Mouse (Mus musculus): Measurements from ENCODE around the gene Zfp385b. TPM values are rescaled to one million over a fixed set of nuclear protein-coding genes. Genes with fewer than 3 reads are reported as not detected.

Zfp385b gene
- polyA plus RNA-seq, 1 experiment from 2014 or later = 9.6 TPM

DNA sequence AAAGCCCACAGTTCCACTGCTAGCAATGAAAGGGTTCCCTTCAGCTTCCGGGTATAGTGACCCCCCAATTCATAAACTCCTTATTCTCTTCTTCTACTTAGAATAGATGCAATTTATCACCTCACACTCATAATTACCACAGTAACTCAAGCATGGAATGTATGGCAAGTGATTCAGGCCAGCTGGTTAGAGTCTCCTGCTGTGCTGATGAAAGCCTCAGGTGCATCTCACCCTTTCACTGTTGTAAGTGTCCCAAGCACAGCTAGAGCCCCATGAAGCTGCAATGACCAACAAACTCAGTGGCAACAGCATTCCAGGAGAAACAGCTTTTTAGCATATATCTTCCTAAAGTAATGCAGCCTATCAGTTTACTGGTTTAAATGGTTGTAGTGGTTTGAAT is 235.9 kb downstream of the Zfp385b start:
- Histone ChIP-seq H3K4me2 (ENCODE audit: low read length) (no peak overlapping the region), H3K36me3 (ENCODE audit: control insufficient read depth, insufficient read depth, low read length) (no peaks in the 10 kb centered on the region), H3K27ac (replicated peaks; ENCODE audit: low read depth, low read length) (no peak overlapping the region), H3K9me3 (ENCODE audit: control insufficient read depth, low read length) (peaks cover 4% of the 10 kb centered on the region; the same call in 1 of the 2 replicates), H3K4me1 (ENCODE audit: control insufficient read depth, insufficient read depth, low read length) (no peaks in the 10 kb centered on the region), H3K27me3 (ENCODE audit: control insufficient read depth, insufficient read depth, low read length) (no peaks in the 10 kb centered on the region), H3K4me3 (replicated peaks; ENCODE audit: low read depth, low read length) (no peak overlapping the region), H3K9ac (replicated peaks; ENCODE audit: low read length) (no peak overlapping the region)
- WGBS = 71% methylated on average over 1 of the region's 1 CpGs
- DNase-seq (no peak), ATAC-seq (ENCODE audit: low FRiP score, low TSS enrichment) (no peak)

DNA sequence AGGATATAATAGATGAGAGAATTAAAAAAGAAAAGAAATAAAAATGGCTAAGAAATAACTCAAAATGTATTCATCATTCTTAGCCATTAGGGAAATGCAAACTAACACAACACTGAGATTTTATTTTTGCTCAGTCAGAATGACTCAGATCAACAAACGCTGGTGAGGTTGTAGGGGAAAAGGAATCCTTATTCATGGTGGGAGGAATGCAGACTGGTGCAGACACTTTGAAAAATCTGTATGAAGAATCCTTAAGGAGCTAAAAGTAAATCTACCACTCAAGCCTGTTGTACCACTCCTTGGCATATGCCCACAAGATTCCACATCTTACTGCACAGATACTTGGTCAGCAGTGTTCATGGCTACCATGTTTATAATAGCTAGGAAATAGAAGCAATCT is 242.9 kb downstream of the Zfp385b start:
- H3K27me3 ChIP-seq (ENCODE audit: control insufficient read depth, insufficient read depth, low read length) = no peaks in the 10 kb centered on the region
- ATAC-seq (ENCODE audit: low FRiP score, low TSS enrichment) (no peak), DNase-seq (no peak)
- no peak overlapping the region for H3K4me2 ChIP-seq (ENCODE audit: low read length)
- 93% methylated on average over 1 of the region's 1 CpGs for WGBS
- no peaks in the 10 kb centered on the region for H3K36me3 ChIP-seq (ENCODE audit: control insufficient read depth, insufficient read depth, low read length)
- no peak overlapping the region for H3K4me3 ChIP-seq (replicated peaks; ENCODE audit: low read depth, low read length)
- no peaks in the 10 kb centered on the region for H3K9me3 ChIP-seq (ENCODE audit: control insufficient read depth, low read length)
- H3K4me1 ChIP-seq (ENCODE audit: control insufficient read depth, insufficient read depth, low read length) = no peaks in the 10 kb centered on the region
- no peak overlapping the region for H3K9ac ChIP-seq (replicated peaks; ENCODE audit: low read length)
- no peak overlapping the region for H3K27ac ChIP-seq (replicated peaks; ENCODE audit: low read depth, low read length)

DNA sequence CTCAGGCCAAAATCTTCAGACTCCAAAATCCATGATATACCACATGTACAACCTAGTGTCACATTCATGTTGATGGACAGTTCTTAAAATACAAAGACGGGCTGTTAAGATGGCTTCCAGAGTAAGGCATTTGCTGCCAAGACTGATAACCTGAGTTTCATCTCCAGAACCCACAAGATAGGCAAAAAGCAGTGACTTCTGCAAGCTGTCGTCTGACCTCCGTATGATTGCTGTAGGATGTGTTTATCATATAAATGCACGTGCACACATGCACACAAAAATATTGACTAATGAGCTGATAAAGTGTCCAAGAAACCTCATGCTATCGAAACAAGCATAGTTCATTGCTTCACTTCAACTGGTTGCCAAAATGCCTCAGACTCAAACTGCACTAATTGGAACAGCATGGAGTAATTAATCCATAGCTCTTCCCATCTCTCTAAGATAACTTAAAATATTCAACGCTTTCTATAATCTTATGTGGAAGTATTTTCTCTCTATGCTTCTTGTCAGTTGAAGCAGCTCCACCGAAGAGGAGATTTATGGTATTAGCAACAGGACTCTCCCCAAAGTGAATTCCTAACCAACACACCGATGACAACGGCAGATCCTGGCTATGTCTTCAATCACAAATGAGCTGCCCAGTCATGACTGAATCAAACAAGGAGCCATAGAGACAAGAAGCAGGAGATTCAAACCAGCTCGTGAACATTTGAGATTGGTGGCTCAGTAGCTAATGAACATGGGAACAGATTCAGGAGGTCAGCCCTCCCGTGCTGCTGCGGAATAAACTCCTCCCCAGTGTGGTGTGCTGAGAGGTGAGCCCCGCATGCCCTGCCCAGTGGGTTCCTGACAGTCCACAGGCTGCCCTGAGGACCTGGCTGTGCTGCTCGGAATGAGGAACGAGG is 251.7 kb downstream of the Zfp385b start:
- no peak overlapping the region for H3K4me2 ChIP-seq (ENCODE audit: low read length)
- H3K27me3 ChIP-seq (ENCODE audit: control insufficient read depth, insufficient read depth, low read length) = no peaks in the 10 kb centered on the region
- H3K9me3 ChIP-seq (ENCODE audit: control insufficient read depth, low read length) = no peaks in the 10 kb centered on the region
- H3K27ac ChIP-seq (replicated peaks; ENCODE audit: low read depth, low read length) = no peak overlapping the region
- no peaks in the 10 kb centered on the region for H3K4me1 ChIP-seq (ENCODE audit: control insufficient read depth, insufficient read depth, low read length)
- DNase-seq = no peak
- H3K9ac ChIP-seq (replicated peaks; ENCODE audit: low read length) = no peak overlapping the region
- ATAC-seq (ENCODE audit: low FRiP score, low TSS enrichment) = no peak
- 89% methylated on average over 15 of the region's 15 CpGs for WGBS
- no peak overlapping the region for H3K4me3 ChIP-seq (replicated peaks; ENCODE audit: low read depth, low read length)
- no peaks in the 10 kb centered on the region for H3K36me3 ChIP-seq (ENCODE audit: control insufficient read depth, insufficient read depth, low read length)

DNA sequence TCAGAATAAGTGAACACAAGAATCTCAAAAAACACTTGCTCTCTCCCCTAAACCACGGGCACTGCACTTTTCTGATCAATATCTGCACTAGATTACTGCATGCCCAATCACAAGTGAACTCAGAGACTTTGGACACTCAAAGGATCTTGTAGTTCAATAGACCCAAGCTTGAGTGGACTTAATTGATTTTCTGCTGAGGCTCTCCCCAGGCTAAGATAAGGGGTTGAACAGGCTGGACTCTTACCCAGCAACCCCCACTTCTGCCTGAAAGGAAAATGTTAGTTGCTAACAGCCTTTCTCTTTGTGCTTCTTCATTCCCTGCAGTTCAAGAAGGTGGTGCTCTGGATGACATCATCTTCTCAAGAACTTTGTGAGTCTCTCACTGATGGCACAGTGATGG is 255.7 kb downstream of the Zfp385b start:
- H3K4me2 ChIP-seq (ENCODE audit: low read length) = no peak overlapping the region
- no peaks in the 10 kb centered on the region for H3K4me1 ChIP-seq (ENCODE audit: control insufficient read depth, insufficient read depth, low read length)
- no peak for DNase-seq
- no peak overlapping the region for H3K27ac ChIP-seq (replicated peaks; ENCODE audit: low read depth, low read length)
- H3K9ac ChIP-seq (replicated peaks; ENCODE audit: low read length) = no peak overlapping the region
- ATAC-seq (ENCODE audit: low FRiP score, low TSS enrichment) = no peak
- no peak overlapping the region for H3K4me3 ChIP-seq (replicated peaks; ENCODE audit: low read depth, low read length)
- 55% methylated on average over 1 of the region's 1 CpGs for WGBS
- H3K36me3 ChIP-seq (ENCODE audit: control insufficient read depth, insufficient read depth, low read length) = no peaks in the 10 kb centered on the region
- H3K9me3 ChIP-seq (ENCODE audit: control insufficient read depth, low read length) = no peaks in the 10 kb centered on the region
- no peaks in the 10 kb centered on the region for H3K27me3 ChIP-seq (ENCODE audit: control insufficient read depth, insufficient read depth, low read length)

DNA sequence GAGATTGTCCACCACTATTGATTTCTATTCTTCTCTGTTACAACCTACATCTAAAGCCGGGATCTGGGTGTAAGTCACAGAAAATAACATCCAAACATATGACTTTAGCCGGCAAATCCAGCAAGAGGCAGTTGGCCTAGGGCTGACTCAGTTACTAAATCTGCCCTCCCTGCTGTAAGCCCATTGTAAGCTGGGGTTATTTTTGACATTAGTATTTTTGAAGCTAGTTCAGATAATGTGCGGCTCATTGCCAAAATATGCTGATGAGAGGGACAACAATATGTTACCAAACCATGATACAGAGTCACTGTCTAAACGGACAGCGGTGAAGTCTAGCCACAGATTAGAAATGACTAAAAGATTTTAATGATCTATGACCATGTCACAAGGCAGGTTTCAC is 257.5 kb downstream of the Zfp385b start:
- DNase-seq (no peak), ATAC-seq (ENCODE audit: low FRiP score, low TSS enrichment) (no peak)
- Histone ChIP-seq H3K36me3 (ENCODE audit: control insufficient read depth, insufficient read depth, low read length) (no peaks in the 10 kb centered on the region), H3K4me2 (ENCODE audit: low read length) (no peak overlapping the region), H3K27me3 (ENCODE audit: control insufficient read depth, insufficient read depth, low read length) (no peaks in the 10 kb centered on the region), H3K9me3 (ENCODE audit: control insufficient read depth, low read length) (no peaks in the 10 kb centered on the region), H3K4me1 (ENCODE audit: control insufficient read depth, insufficient read depth, low read length) (no peaks in the 10 kb centered on the region), H3K9ac (replicated peaks; ENCODE audit: low read length) (no peak overlapping the region), H3K4me3 (replicated peaks; ENCODE audit: low read depth, low read length) (no peak overlapping the region), H3K27ac (replicated peaks; ENCODE audit: low read depth, low read length) (no peak overlapping the region)
- 87% methylated on average over 5 of the region's 5 CpGs for whole genome bisulfite sequencing

DNA sequence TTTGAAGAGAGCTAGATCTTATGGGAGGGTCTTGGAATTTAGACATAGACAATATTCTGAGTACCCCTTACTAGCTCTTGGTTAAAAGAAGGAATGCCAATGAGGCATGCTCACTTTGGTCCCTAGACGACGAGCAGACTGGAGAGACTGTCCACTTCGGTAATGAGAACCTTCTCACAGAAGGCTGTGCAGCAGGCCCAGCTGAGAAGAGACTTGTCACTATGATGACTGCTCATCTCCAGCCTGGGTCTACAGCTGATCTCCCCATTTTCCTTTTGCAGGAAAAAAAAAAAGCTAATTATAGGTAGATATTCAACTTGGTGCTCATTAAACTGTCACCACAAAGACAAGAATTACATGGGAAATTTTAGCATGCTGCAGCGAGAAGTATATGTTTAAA is 262.5 kb downstream of the Zfp385b start:
- H3K9ac ChIP-seq (replicated peaks; ENCODE audit: low read length) = no peak overlapping the region
- ATAC-seq (ENCODE audit: low FRiP score, low TSS enrichment) (no peak), DNase-seq (no peak)
- no peak overlapping the region for H3K27ac ChIP-seq (replicated peaks; ENCODE audit: low read depth, low read length)
- no peaks in the 10 kb centered on the region for H3K36me3 ChIP-seq (ENCODE audit: control insufficient read depth, insufficient read depth, low read length)
- no peak overlapping the region for H3K4me2 ChIP-seq (ENCODE audit: low read length)
- no peaks in the 10 kb centered on the region for H3K9me3 ChIP-seq (ENCODE audit: control insufficient read depth, low read length)
- H3K4me1 ChIP-seq (ENCODE audit: control insufficient read depth, insufficient read depth, low read length) = no peaks in the 10 kb centered on the region
- WGBS = 85% methylated on average over 4 of the region's 4 CpGs
- H3K4me3 ChIP-seq (replicated peaks; ENCODE audit: low read depth, low read length) = no peak overlapping the region
- no peaks in the 10 kb centered on the region for H3K27me3 ChIP-seq (ENCODE audit: control insufficient read depth, insufficient read depth, low read length)

DNA sequence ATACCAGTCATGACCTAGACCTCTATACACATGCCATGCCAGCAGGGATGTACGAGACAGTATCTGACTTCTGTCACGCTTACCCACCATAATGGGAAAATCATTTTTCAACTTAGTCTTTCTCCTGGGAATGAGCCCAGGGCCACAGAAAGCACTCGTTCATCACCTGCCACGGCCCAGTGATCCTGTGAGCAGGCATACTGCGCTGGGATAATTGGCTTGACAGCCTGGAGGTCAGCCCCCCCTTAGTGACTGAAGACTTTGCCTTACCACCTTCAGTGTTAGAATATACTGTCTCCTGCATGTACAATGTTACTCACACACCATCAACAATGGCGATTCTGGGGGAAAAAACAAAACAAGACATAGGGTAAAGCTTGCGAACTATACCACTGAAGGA is 263.5 kb downstream of the Zfp385b start:
- no peak overlapping the region for H3K4me2 ChIP-seq (ENCODE audit: low read length)
- no peak for DNase-seq
- H3K4me3 ChIP-seq (replicated peaks; ENCODE audit: low read depth, low read length) = no peak overlapping the region
- H3K27ac ChIP-seq (replicated peaks; ENCODE audit: low read depth, low read length) = no peak overlapping the region
- H3K36me3 ChIP-seq (ENCODE audit: control insufficient read depth, insufficient read depth, low read length) = no peaks in the 10 kb centered on the region
- H3K9ac ChIP-seq (replicated peaks; ENCODE audit: low read length) = no peak overlapping the region
- ATAC-seq (ENCODE audit: low FRiP score, low TSS enrichment) = no peak
- H3K4me1 ChIP-seq (ENCODE audit: control insufficient read depth, insufficient read depth, low read length) = no peaks in the 10 kb centered on the region
- H3K27me3 ChIP-seq (ENCODE audit: control insufficient read depth, insufficient read depth, low read length) = no peaks in the 10 kb centered on the region
- H3K9me3 ChIP-seq (ENCODE audit: control insufficient read depth, low read length) = no peaks in the 10 kb centered on the region
- 48% methylated on average over 7 of the region's 7 CpGs for WGBS

DNA sequence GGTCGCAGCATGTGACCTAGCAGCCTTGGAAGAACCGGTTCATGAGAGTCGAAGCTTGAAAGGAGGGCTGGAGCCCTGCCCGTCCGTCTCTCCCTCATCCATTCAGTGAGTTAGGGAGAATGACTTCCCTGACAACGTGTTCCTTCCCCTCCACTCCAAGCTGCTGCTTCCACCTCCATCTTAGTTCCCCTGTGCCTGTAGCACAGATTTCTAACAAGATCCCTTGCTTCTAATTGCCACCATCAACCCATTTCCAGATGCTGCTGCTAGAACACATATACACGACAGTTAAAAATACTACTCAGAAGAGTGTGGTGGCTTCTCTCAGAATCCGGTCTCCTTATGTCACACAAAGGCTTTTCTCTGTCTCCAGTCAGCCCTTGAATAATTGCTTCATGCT is 266.8 kb downstream of the Zfp385b start:
- Histone ChIP-seq H3K4me1 (ENCODE audit: control insufficient read depth, insufficient read depth, low read length) (no peaks in the 10 kb centered on the region), H3K9me3 (ENCODE audit: control insufficient read depth, low read length) (no peaks in the 10 kb centered on the region), H3K4me2 (ENCODE audit: low read length) (no peak overlapping the region), H3K27ac (replicated peaks; ENCODE audit: low read depth, low read length) (no peak overlapping the region), H3K4me3 (replicated peaks; ENCODE audit: low read depth, low read length) (no peak overlapping the region), H3K9ac (replicated peaks; ENCODE audit: low read length) (no peak overlapping the region), H3K27me3 (ENCODE audit: control insufficient read depth, insufficient read depth, low read length) (no peaks in the 10 kb centered on the region), H3K36me3 (ENCODE audit: control insufficient read depth, insufficient read depth, low read length) (no peaks in the 10 kb centered on the region)
- WGBS = 68% methylated on average over 8 of the region's 8 CpGs
- DNase-seq (no peak), ATAC-seq (ENCODE audit: low FRiP score, low TSS enrichment) (no peak)

DNA sequence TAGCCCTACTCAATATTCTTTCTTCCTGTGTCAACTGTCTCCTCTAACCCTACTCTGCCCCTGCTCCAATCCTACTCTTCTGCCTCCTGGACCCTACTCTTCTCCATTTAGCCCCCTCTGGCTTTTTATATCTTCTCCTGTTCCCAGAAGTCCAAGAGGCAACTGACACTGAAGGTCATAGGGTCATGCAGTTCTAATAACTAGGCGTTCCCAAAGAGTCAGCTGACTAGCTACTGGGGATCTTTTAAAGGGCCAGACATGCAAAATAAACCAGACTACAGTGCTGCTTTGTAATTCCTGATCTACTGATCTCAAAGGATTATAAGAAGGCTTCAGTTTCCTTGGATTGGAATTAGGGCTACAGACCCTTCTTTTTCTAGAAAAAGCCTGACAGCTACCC is 276.1 kb downstream of the Zfp385b start:
- no peaks in the 10 kb centered on the region for H3K9me3 ChIP-seq (ENCODE audit: control insufficient read depth, low read length)
- no peaks in the 10 kb centered on the region for H3K4me1 ChIP-seq (ENCODE audit: control insufficient read depth, insufficient read depth, low read length)
- H3K4me2 ChIP-seq (ENCODE audit: low read length) = no peak overlapping the region
- H3K27ac ChIP-seq (replicated peaks; ENCODE audit: low read depth, low read length) = no peak overlapping the region
- no peaks in the 10 kb centered on the region for H3K27me3 ChIP-seq (ENCODE audit: control insufficient read depth, insufficient read depth, low read length)
- no peak overlapping the region for H3K9ac ChIP-seq (replicated peaks; ENCODE audit: low read length)
- no peaks in the 10 kb centered on the region for H3K36me3 ChIP-seq (ENCODE audit: control insufficient read depth, insufficient read depth, low read length)
- no peak for ATAC-seq (ENCODE audit: low FRiP score, low TSS enrichment)
- H3K4me3 ChIP-seq (replicated peaks; ENCODE audit: low read depth, low read length) = no peak overlapping the region
- DNase-seq = no peak
- 31% methylated on average over 1 of the region's 1 CpGs for WGBS
